Mouse (Mus musculus) frontal cortex, postnatal 10 days (tissue): ENCODE measurements around the gene Sox10.

ENCODE experiments used
- DNase-seq, 2 experiments: peaks; one replicate each; pipeline ENCODE4 v3.0.0; 2022; ENCODE audit warnings: low spot score in 2 of 2, mixed read lengths in 1 of 2

Sox10 gene

GRCm38 (mm10) chr15:79123751-79124150, 41.3 kb downstream of the Sox10 start:
- no peak for DNase-seq

DNA sequence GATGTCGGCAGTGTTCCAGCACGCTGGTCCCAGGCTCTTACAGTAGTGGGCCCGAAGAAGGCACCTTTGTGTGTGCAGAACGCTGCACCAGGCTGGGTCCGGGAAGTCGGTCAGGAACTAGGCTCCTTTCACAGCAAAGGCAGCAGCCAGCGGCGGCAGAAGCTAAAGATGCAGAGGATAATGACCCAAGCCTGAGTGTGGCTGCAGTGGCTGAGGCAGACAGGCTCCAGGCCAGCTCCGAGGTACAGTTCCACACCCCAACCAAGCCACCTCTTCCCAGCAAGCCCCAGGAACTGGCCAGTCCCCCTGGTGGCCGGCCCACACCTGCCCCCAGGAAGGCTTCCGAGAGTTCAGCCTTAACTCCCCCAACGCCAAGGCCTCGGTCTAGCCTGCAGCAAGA, 42.5 kb downstream of the Sox10 start:
- no peak for DNase-seq

DNA sequence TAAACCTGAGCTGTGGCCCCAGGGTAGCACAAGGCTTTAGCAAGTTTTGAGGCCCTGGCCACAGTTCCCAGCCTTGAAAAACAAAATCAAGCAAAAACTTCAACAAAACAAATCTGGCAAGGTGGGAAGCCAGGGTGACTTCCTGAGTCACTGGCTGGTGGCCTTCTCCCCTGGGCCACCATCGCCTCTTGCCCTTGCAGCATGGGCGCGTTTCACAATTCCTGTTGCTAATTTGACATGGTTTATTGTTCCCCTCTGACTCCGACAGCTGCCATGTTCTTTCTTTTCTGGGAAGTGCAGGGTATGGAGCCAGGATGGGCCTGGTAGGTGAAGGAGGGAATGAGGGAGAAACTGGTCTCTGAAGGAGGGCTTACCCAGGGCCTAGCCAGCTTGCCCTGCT, 42.9 kb downstream of the Sox10 start:
- DNase-seq, result no peak

- no peak for DNase-seq
Measured at GRCm38 (mm10) chr15:79119491-79119890, 45.5 kb downstream of the Sox10 start.

GRCm38 (mm10) chr15:79115276-79115675, 49.8 kb downstream of the Sox10 start:
- no peak for DNase-seq

GRCm38 (mm10) chr15:79111774-79112173, 53.3 kb downstream of the Sox10 start:
- DNase-seq, result no peak

- DNase-seq, result no peak
Measured at GRCm38 (mm10) chr15:79110528-79110927, 54.5 kb downstream of the Sox10 start.

GRCm38 (mm10) chr15:79110031-79110430, 55.0 kb downstream of the Sox10 start:
- no peak for DNase-seq

DNA sequence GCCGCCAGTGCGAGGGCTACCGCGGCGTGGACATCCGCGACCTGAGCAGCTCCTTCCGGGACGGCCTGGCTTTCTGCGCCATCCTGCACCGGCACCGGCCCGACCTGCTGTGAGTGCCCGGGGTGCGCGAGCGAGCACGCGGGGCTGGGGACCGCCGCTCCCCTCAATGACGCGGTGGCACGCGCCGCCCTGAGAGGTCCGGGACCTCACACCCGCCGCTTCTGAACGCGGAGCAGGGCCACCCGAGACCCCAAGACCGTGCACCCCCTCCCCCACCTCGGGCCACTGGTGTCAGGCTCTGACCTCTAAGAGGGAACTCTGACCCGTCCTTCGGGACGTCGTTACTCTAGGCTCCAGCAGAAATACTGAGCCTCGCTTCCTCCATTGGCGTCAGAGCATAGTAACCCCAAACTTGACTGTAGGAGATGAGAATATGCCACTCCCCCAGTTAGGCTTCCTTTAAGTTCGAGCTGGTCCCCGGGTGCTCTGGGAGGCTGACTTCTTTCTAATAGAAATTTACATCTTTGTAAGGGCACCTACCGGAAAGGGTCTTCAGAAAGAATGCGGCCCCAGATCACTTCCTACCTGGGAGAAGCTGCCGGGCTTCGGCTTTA, 55.6 kb downstream of the Sox10 start:
- DNase-seq, result peak in 1 of 2 experiments; percentile 31

- DNase-seq, result peak in 1 of 2 experiments; percentile 44
Measured at GRCm38 (mm10) chr15:79108421-79109320, 56.4 kb downstream of the Sox10 start, which contains the start of gene Micall1. Gene Micall1, plus strand, starts transcription at chr15:79108898.

DNA sequence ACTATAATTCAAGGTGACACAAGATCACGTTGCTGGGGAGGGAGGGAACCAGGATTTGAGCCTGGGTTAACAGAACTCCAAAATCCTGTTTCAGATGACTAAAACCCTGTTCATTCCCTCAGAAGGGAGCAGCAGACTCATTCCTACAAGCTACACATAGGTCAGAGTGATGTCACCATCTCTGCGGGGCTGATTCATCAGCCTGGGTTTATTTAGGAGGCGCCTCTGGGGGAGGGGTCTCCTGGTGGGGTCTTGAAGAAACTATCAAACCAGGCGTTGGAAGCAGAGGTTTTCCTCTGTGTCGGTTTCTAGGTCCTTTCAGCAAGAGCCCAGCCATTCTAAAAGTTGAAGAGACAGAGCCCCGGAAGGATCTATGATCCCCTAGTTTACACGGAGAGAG, 57.1 kb downstream of the Sox10 start:
- no peak for DNase-seq

GRCm38 (mm10) chr15:79105804-79106203, 59.2 kb downstream of the Sox10 start:
- DNase-seq, result no peak
